Mouse (Mus musculus) ES-E14 (cell line): ENCODE results near the gene Fsip1. TPM values are rescaled to one million over a fixed set of nuclear protein-coding genes. Genes with fewer than 3 reads are reported as not detected.

Experiments used
- DNase-seq: peaks from one replicate; pipeline ENCODE4 v3.0.0-alpha.2; 2013; ENCODE audit warnings: low read depth, low spot score
- H3K27ac ChIP-seq: 2 replicates; pipeline ENCODE4 v1.5.1; 2012; ENCODE audit warnings: low read depth, mild to moderate bottlenecking, low read length, moderate library complexity, mixed read lengths; ENCODE audit not compliant: poor library complexity, insufficient read depth, severe bottlenecking
- H3K36me3 ChIP-seq: 2 replicates; pipeline ENCODE4 v1.6.1; 2012; ENCODE audit warnings: mild to moderate bottlenecking, low read length, moderate library complexity, mixed read lengths; ENCODE audit not compliant: control insufficient read depth, poor library complexity, insufficient read depth, severe bottlenecking
- H3K4me1 ChIP-seq, 2 experiments: fragments of 150-350 bp in 1 of 2; sonication (generic) in 1 of 2; 2 replicates each; pipeline ENCODE4 v1.6.1; 2012; ENCODE audit warnings: low read length in 2 of 2, mild to moderate bottlenecking in 1 of 2, mixed read lengths in 1 of 2; ENCODE audit not compliant: control insufficient read depth in 2 of 2, insufficient read depth in 2 of 2, poor library complexity in 1 of 2
- H3K4me3 ChIP-seq, 2 experiments: fragments of 150-350 bp in 1 of 2; sonication (generic) in 1 of 2; 2 replicates each; pipeline ENCODE4 v1.5.1; 2012; ENCODE audit warnings: low read length in 2 of 2, low read depth in 1 of 2, mild to moderate bottlenecking in 1 of 2, mixed read lengths in 1 of 2; ENCODE audit not compliant: insufficient read depth in 1 of 2, poor library complexity in 1 of 2, severe bottlenecking in 1 of 2
- H3K9ac ChIP-seq: 2 replicates; pipeline ENCODE4 v1.6.1; 2012; ENCODE audit warnings: low read depth, mild to moderate bottlenecking, low read length, mixed read lengths; ENCODE audit not compliant: poor library complexity, insufficient read depth, severe bottlenecking
- H3K9me3 ChIP-seq: fragments of 150-350 bp; sonication (generic); 2 replicates; pipeline ENCODE4 v1.6.1; 2012; ENCODE audit warnings: low read depth, mild to moderate bottlenecking, low read length; ENCODE audit not compliant: control insufficient read depth, insufficient read depth
- CHD2 ChIP-seq: IDR thresholded peaks from 2 replicates; pipeline ENCODE4 v1.6.1; 2014; ENCODE audit warnings: mild to moderate bottlenecking, low read depth, low read length, inconsistent platforms
- HCFC1 ChIP-seq: IDR thresholded peaks from 2 replicates; pipeline ENCODE4 v1.6.1; 2012; ENCODE audit warnings: low read length, inconsistent platforms, borderline replicate concordance; ENCODE audit not compliant: insufficient read depth
- MAFK ChIP-seq: IDR thresholded peaks from 2 replicates; pipeline ENCODE4 v1.6.1; 2014; ENCODE audit warnings: mild to moderate bottlenecking, low read depth, low read length, inconsistent platforms; ENCODE audit not compliant: insufficient read depth
- ZC3H11A ChIP-seq: IDR thresholded peaks from 2 replicates; pipeline ENCODE4 v1.6.1; 2012; ENCODE audit warnings: low read depth, mild to moderate bottlenecking, inconsistent platforms, low read length, borderline replicate concordance
- ZNF384 ChIP-seq: IDR thresholded peaks from 2 replicates; pipeline ENCODE4 v1.6.1; 2012; ENCODE audit warnings: low read depth, low read length, inconsistent platforms
- in situ Hi-C, 2 experiments: fragments of 600-800 bp; cut with MboI; formaldehyde crosslinking; loops; one replicate each; pipeline ENCODE4 v1.15.1; 2025; ENCODE audit warnings: low sequenced_read_pairs in 2 of 2, inconsistent platforms in 1 of 2; ENCODE audit not compliant: unreplicated experiment in 2 of 2
- total RNA-seq: library from RNA; depleted of rRNA; stranded (reverse); fragments of 300-350 nt; gene quantifications from 2 replicates; pipeline ENCODE4 v1.2.3, GENCODE M21; 2012

The Fsip1 gene
- total RNA-seq, 1 experiment: 0.85 TPM

DNA sequence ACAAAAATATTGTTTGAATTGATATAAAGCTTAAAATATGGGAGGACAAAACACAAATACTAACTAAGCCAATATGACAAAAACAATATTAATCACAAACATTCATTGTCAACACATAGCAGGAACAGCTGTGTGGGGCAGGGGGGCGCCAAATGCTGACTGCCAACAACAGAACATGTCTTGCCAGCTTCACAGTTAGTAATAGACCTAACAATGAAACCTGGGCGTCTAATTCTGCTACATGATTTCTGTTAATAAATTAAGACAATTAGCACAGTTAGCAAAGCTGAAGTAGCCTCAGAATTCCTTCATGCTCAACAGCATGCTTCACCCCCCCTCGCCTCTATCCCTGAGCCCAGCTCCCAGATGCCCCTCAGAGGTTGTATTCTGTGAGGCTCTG, 21.2 kb downstream of the Fsip1 start:
- no peak overlapping the region for H3K27ac ChIP-seq
- no peak overlapping the region for H3K4me3 ChIP-seq
- TF ChIP-seq MAFK (no peak), ZC3H11A (no peak), CHD2 (no peak), ZNF384 (no peak), HCFC1 (no peak)
- no peak for DNase-seq
- H3K4me1 ChIP-seq: no peaks in the 10 kb centered on the region
- H3K36me3 ChIP-seq: no peaks in the 10 kb centered on the region
- in situ Hi-C loops: loop anchor here in 1 of 2 experiments (25.0 kb wide), 1 partner anchor 698 kb away; no protein-coding TSS in a partner anchor
- no peaks in the 10 kb centered on the region for H3K9me3 ChIP-seq
- no peak overlapping the region for H3K9ac ChIP-seq

DNA sequence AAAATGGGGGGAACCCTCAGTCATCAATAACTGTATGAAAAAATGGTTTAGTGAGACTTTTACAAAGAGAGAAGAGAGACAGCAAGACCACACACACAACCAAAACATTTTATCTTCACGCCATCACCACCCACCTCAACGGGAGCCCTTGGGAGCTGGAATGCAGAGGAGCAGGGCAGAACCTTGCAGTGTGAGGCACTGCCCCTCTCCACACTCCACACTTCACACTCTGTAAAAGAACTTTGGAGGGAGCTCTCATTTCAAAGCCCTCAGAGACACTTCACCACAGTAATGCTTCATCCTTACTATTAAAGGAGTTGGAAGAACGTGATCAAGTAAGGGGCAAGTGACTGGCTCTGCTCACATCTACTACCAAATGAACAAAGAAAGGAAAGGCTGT, 26.2 kb downstream of the Fsip1 start:
- Histone ChIP-seq H3K9ac (no peak overlapping the region), H3K4me1 (no peaks in the 10 kb centered on the region), H3K36me3 (no peaks in the 10 kb centered on the region), H3K27ac (no peak overlapping the region), H3K9me3 (no peaks in the 10 kb centered on the region), H3K4me3 (no peak overlapping the region)
- no peak for DNase-seq
- in situ Hi-C loops: loop anchor here in 1 of 2 experiments (25.0 kb wide), 1 partner anchor 693 kb away; no protein-coding TSS in a partner anchor
- TF ChIP-seq ZNF384: no peak

DNA sequence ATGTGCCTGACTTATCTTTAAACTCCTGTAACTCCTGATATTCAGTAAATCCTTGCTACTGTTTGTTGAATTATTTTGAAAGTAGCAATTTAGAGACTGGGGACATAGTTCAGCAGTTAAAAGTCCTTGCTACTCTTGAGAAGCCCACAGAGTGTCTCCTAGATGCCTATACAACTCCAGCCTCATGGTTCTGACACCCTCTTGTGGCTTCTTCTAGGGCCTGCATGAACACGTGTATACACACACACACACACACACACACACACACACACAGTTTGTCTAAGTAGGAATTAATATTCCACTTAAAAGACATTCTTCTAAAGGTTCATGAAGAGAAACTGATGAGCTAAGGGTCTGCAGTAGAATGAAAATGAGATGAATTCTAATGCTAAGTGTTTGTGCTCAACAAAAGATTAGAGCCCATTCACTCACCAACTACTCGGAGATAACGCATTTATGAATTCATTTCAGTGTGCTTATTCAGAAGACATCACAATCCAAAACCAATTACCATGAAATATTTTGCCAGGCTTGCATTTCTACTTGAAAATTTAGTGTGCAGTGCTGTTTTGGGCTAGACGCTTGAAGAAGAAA, 28.2 kb downstream of the Fsip1 start:
- no peak overlapping the region for H3K9ac ChIP-seq
- in situ Hi-C loops: loop anchor here in 1 of 2 experiments (25.0 kb wide), 1 partner anchor 691 kb away; no protein-coding TSS in a partner anchor
- no peak overlapping the region for H3K4me3 ChIP-seq
- no peak for DNase-seq
- no peaks in the 10 kb centered on the region for H3K36me3 ChIP-seq
- no peak for TF ChIP-seq ZC3H11A
- TF ChIP-seq ZNF384: no peak
- TF ChIP-seq CHD2: no peak
- no peak for TF ChIP-seq MAFK
- no peak for TF ChIP-seq HCFC1
- no peaks in the 10 kb centered on the region for H3K4me1 ChIP-seq
- H3K27ac ChIP-seq: no peak overlapping the region
- H3K9me3 ChIP-seq: no peaks in the 10 kb centered on the region

DNA sequence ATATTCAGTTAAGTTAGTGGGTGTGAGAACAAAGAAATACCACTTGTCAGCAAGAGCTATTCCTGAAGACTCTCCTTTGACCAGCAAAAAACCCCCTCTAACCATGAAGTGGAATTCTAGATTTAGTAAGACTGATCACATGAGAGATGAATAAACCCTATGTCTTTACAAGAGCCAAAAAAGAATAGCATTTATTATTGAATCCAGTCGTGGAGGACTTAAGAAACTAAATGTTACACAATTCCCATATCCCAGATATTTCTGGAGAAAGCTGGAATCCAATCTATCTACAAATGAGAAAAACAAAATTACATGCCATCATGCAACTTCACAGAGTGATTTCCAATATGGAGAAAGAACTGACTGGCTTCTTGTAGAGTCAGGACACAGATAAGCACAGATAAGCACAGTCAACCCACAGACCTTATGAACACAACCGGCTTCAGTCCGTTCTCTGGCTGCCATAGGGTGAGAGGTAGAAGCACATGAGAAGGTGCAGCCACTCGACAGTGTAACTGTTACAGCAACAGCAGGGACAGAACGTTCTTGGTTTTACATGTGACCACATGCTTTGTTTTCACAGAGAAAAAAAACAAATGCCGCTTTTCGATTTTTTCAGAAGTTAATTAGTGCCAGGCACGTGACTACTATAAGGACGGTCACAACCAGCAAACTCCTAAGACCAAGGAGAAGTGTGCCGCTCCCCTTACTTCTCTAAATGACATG, 31.3 kb downstream of the Fsip1 start:
- no peaks in the 10 kb centered on the region for H3K36me3 ChIP-seq
- H3K9ac ChIP-seq: no peak overlapping the region
- no peak for TF ChIP-seq HCFC1
- no peak for TF ChIP-seq CHD2
- TF ChIP-seq MAFK: no peak
- TF ChIP-seq ZC3H11A: no peak
- no peak for TF ChIP-seq ZNF384
- H3K4me1 ChIP-seq: no peaks in the 10 kb centered on the region
- no peak overlapping the region for H3K4me3 ChIP-seq
- no peak for DNase-seq
- in situ Hi-C loops: loop anchor here in 1 of 2 experiments (25.0 kb wide), 1 partner anchor 688 kb away; no protein-coding TSS in a partner anchor
- H3K9me3 ChIP-seq: no peaks in the 10 kb centered on the region
- H3K27ac ChIP-seq: no peak overlapping the region
